Mouse (Mus musculus) lung, postnatal 0 days (tissue): Measurements from ENCODE around the gene Dock10. TPM values are rescaled to one million over a fixed set of nuclear protein-coding genes. Genes with fewer than 3 reads are reported as not detected.

Source experiments
- ATAC-seq: fragments of 200-750 bp; cut with Nextera tagmentation; 2 replicates; pipeline ENCODE4 v1.8.0; 2017; ENCODE audit warnings: moderate library complexity
- DNase-seq: peaks from one replicate; pipeline ENCODE4 v3.0.0-alpha.2; 2016; ENCODE audit warnings: low spot score
- H3K27ac ChIP-seq: fragments of 300-500 bp; sonication (generic); 2 replicates; pipeline ENCODE4 v1.5.1; 2014; ENCODE audit warnings: antibody characterized with exemption, mild to moderate bottlenecking, low read length, mixed read lengths
- H3K27me3 ChIP-seq: fragments of 300-500 bp; sonication (generic); replicated peaks from 2 replicates; pipeline ENCODE4 v1.6.1; 2014; ENCODE audit warnings: low read length, mixed read lengths; ENCODE audit not compliant: insufficient read depth
- H3K36me3 ChIP-seq: fragments of 300-500 bp; sonication (generic); 2 replicates; pipeline ENCODE4 v1.6.1; 2014; ENCODE audit warnings: low read length, mixed read lengths; ENCODE audit not compliant: insufficient read depth
- H3K4me1 ChIP-seq: fragments of 300-500 bp; sonication (generic); 2 replicates; pipeline ENCODE4 v1.6.1; 2014; ENCODE audit warnings: antibody characterized with exemption, low read depth, low read length, mixed read lengths; ENCODE audit not compliant: insufficient read depth
- H3K4me2 ChIP-seq: fragments of 300-500 bp; sonication (generic); replicated peaks from 2 replicates; pipeline ENCODE4 v1.6.1; 2014; ENCODE audit warnings: low read depth, mild to moderate bottlenecking, low read length, moderate library complexity, mixed read lengths
- H3K4me3 ChIP-seq: fragments of 300-500 bp; sonication (generic); 2 replicates; pipeline ENCODE4 v1.5.1; 2014; ENCODE audit warnings: low read depth, low read length
- H3K9ac ChIP-seq: fragments of 300-500 bp; sonication (generic); replicated peaks from 2 replicates; pipeline ENCODE4 v1.6.1; 2014; ENCODE audit warnings: low read depth, mild to moderate bottlenecking
- H3K9me3 ChIP-seq: fragments of 300-500 bp; sonication (generic); 2 replicates; pipeline ENCODE4 v1.6.1; 2016; ENCODE audit warnings: low read length, mixed read lengths
- CTCF ChIP-seq: IDR thresholded peaks from 2 replicates; pipeline ENCODE4 v1.5.1; 2016; ENCODE audit warnings: antibody characterized with exemption, mild to moderate bottlenecking
- EP300 ChIP-seq: IDR thresholded peaks from 2 replicates; pipeline ENCODE4 v1.6.1; 2016; ENCODE audit warnings: antibody characterized with exemption, mild to moderate bottlenecking, control low read depth
- whole genome bisulfite sequencing: fragments of 180-500 bp; shearing (Covaris S2); extraction: QIAGEN DNeasy Blood & Tissue Kit; methylation state at CpG from one replicate; pipeline ENCODE4 v1.1.7; 2014; 5-methylcytosine and 5-hydroxymethylcytosine counted together
- polyA plus RNA-seq: library from polyadenylated mRNA; unstranded; fragments of >200 nt; fragmentation: Nextera tagmentation; extraction: Ambion mirVana; gene quantifications from 2 replicates; pipeline ENCODE4 v1.2.1, GENCODE M21; 2015

The Dock10 gene
- polyA plus RNA-seq, 1 experiment from 2014 or later = 6.0 TPM

- ATAC-seq (no peak), DNase-seq (no peak)
- WGBS = 74% methylated on average over 5 of the region's 5 CpGs
- Histone ChIP-seq H3K4me1 (no peaks in the 10 kb centered on the region), H3K4me2 (no peak overlapping the region), H3K9me3 (no peaks in the 10 kb centered on the region), H3K36me3 (no peaks in the 10 kb centered on the region), H3K4me3 (no peak overlapping the region), H3K27ac (no peak overlapping the region), H3K27me3 (no peaks in the 10 kb centered on the region), H3K9ac (no peak overlapping the region)
- TF ChIP-seq EP300 (no peak), CTCF (no peak)
Observed at GRCm38 (mm10) chr1:80730582-80730981, 27.7 kb downstream of the Dock10 start.

DNA sequence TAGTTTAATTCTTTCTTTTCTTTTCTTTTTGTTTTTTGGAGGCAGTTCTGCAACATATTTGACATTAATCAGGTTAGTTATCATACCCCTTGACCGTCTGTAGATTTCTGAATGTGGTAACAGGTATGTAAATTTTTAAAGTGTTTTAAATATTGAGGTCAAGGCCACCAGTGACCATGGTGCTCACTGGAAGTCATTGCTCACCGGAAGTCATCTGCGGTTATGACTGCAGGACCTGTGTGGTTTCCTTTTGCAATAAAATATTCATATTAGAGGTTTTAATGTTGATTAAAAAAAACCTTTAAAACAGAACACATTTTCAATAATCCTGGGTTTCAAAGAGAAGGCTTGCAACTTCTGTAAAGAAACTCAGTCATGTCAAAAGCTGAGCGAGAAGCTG, 28.2 kb downstream of the Dock10 start:
- DNase-seq (no peak), ATAC-seq (no peak)
- H3K9ac ChIP-seq = no peak overlapping the region
- H3K27me3 ChIP-seq = no peaks in the 10 kb centered on the region
- TF ChIP-seq EP300 = no peak
- no peak for TF ChIP-seq CTCF
- H3K36me3 ChIP-seq = no peaks in the 10 kb centered on the region
- 83% methylated on average over 4 of the region's 4 CpGs for WGBS
- H3K9me3 ChIP-seq = no peaks in the 10 kb centered on the region
- H3K27ac ChIP-seq = no peak overlapping the region
- no peaks in the 10 kb centered on the region for H3K4me1 ChIP-seq
- no peak overlapping the region for H3K4me3 ChIP-seq
- H3K4me2 ChIP-seq = no peak overlapping the region

DNA sequence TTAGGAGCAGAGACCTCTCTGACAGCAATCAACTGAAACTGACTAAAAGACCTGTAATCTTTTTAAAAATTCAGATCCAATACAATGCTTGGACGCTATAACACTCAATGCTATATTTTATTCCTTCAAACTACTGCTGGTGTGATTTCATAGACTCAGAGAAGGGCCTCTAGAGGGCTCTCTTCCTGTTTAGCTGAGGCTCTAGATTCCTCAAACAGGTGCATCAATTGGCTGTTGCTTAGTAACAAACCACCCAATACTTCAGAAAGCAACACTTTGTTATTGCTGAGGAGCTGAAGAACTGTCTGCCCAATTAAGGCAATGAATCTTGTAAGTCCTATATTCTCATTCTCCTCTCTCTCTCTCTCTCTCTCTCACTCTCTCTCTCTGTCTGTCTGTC, 30.1 kb downstream of the Dock10 start:
- Histone ChIP-seq H3K36me3 (no peaks in the 10 kb centered on the region), H3K4me2 (no peak overlapping the region), H3K27me3 (no peaks in the 10 kb centered on the region), H3K9me3 (no peaks in the 10 kb centered on the region), H3K4me1 (no peaks in the 10 kb centered on the region), H3K4me3 (no peak overlapping the region), H3K27ac (no peak overlapping the region), H3K9ac (no peak overlapping the region)
- DNase-seq (no peak), ATAC-seq (no peak)
- WGBS = 55% methylated on average over 1 of the region's 1 CpGs
- TF ChIP-seq EP300 = no peak
- TF ChIP-seq CTCF = 0 out of 2 replicates have a peak, but pooled peaks have one; percentile 2

- Histone ChIP-seq H3K27me3 (no peaks in the 10 kb centered on the region), H3K4me1 (no peaks in the 10 kb centered on the region), H3K9me3 (no peaks in the 10 kb centered on the region), H3K4me2 (no peak overlapping the region), H3K27ac (no peak overlapping the region), H3K36me3 (no peaks in the 10 kb centered on the region), H3K4me3 (no peak overlapping the region), H3K9ac (no peak overlapping the region)
- TF ChIP-seq EP300 (no peak), CTCF (0 out of 2 replicates have a peak, but pooled peaks have one; percentile 9)
- ATAC-seq (no peak), DNase-seq (no peak)
- WGBS = 80% methylated on average over 4 of the region's 4 CpGs
Observed at GRCm38 (mm10) chr1:80727403-80727802, 30.9 kb downstream of the Dock10 start.

DNA sequence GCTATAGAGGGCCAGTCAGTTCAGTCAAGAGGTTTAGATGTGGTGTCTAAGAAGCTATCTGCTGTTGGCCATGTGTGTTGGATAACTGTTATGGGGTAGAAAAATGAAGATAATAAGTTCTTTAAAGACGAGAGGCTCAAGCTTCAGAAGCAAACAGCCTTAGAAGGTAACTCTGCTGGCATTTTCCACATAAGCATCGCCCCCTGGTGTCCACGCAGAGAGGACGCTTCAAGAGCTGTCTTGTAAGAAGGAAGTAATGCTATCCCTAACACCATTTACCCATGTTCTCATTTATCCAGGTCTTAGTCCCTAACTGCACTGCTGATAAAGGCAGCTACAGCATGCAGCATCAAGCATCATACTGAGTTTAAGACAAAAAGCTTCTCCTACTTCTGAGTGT, 35.7 kb downstream of the Dock10 start:
- peak; percentile 64 for DNase-seq
- Histone ChIP-seq H3K4me1 (no peaks in the 10 kb centered on the region), H3K27me3 (no peaks in the 10 kb centered on the region), H3K9ac (no peak overlapping the region), H3K9me3 (no peaks in the 10 kb centered on the region), H3K27ac (no peak overlapping the region), H3K4me3 (no peak overlapping the region), H3K36me3 (no peaks in the 10 kb centered on the region), H3K4me2 (no peak overlapping the region)
- TF ChIP-seq CTCF = peak; percentile 71
- TF ChIP-seq EP300 = no peak
- peak; percentile 44; the same call in 1 of the 2 replicates for ATAC-seq
- WGBS = 21% methylated on average over 4 of the region's 4 CpGs

DNA sequence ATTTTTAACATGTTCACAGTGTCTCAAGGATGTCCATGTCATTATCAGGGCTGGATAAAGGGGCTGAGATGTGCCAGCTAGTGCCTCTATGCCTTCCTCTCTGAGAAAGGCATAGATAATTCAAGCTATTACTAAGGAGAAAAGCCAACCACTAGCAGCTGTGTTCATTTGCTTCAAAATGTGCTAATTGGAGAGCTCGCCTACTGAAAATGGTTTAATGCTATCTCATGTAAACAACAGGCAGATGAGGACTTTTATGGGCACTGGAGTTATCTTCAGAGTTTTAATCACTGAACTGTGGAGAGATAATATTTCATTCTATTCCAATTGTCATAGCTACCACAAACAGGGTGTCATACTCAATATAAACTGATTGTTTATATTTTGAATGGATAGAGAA, 36.3 kb downstream of the Dock10 start:
- no peak for DNase-seq

DNA sequence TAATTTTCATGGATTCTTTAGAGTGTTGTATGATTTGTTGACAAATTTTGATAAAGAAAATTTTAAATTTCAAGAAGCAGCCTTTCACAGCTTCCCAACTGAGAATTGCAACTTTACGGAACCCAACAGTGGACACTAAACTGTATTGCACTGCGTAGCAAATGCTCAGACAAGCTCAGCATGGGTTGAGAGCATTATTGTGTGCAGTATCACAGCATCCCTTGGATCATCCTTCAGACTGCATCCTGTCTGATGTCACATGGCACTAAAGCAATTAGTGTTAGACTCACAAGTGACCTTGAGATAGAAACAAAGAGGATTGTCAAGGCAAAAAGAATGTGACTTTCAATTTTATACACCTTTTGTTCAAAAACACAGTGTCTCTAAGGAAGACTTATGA, 37.1 kb downstream of the Dock10 start:
- Histone ChIP-seq H3K4me3 (no peak overlapping the region), H3K36me3 (no peaks in the 10 kb centered on the region), H3K27me3 (no peaks in the 10 kb centered on the region), H3K9ac (no peak overlapping the region), H3K4me1 (no peaks in the 10 kb centered on the region), H3K4me2 (no peak overlapping the region), H3K27ac (no peak overlapping the region), H3K9me3 (no peaks in the 10 kb centered on the region)
- TF ChIP-seq EP300 (no peak), CTCF (no peak)
- WGBS = 98% methylated on average over 2 of the region's 2 CpGs
- DNase-seq (no peak), ATAC-seq (no peak)

More for the DNA sequence above, 36.3 kb downstream of the Dock10 start:
- Histone ChIP-seq H3K4me3 (no peak overlapping the region), H3K36me3 (no peaks in the 10 kb centered on the region), H3K9ac (no peak overlapping the region), H3K27ac (no peak overlapping the region), H3K4me2 (no peak overlapping the region), H3K9me3 (no peaks in the 10 kb centered on the region), H3K4me1 (no peaks in the 10 kb centered on the region), H3K27me3 (no peaks in the 10 kb centered on the region)
- no peak for ATAC-seq
- 71% methylated on average over 1 of the region's 1 CpGs for WGBS
- TF ChIP-seq CTCF (no peak), EP300 (no peak)
